Mouse (Mus musculus): ENCODE results near the gene Cep104.

Cep104 gene

DNA sequence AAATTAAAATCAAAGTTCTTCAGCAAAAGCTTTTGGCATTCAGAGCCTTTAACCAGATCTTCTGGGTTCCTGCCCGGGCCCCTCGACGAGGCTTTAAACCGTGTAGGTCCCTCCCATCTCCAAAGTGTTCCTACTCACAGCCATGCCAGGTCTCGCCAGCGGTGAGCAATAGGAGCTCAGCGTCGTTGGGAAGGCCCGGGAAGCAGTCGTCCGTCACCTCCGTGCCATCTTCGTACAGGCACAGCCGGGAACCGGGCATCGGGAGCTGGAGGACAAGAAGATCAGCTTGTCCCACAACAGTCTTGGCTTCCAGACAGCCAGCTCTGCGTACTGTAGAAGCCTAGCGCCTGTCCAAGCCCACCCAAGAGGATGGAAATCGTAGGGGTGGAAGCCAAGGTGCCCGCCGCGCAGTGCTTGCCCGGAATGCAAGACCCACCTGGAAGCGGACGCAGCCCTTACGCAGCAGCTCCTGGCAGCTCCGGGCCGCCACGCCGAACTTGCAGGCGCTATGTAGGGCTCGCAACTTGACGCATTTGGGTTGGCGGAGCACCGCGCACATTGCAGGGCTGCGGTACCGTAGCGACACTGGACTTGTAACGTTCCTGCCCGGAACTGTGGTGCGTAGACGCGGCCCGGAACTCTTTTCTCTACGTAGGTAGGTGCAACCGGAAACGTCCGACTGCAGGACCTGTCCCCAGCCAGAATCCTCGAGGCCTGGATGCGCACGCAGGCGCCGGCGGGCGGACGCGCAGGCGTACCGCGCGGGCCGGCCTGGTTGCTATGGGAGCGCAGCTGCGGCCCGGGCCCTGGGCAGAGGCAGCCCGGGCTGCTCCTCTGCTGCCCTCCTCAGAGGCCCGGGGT, at the start of gene Cep104, which contains the start of gene Dffb:
Gene Cep104 (plus strand): TSS at position 764 of the 861 bp plus-strand sequence.
Gene Dffb (minus strand): TSS at position 696 of the 861 bp plus-strand sequence.
- peak; percentile 88 to 90 for DNase-seq (ENCODE audit: low spot score in 2 of 2)

GRCm38 (mm10) chr4:153928772-153929299, 46.2 kb upstream of the Cep104 start:
- no peak for DNase-seq (ENCODE audit: low spot score in 2 of 2)

DNA sequence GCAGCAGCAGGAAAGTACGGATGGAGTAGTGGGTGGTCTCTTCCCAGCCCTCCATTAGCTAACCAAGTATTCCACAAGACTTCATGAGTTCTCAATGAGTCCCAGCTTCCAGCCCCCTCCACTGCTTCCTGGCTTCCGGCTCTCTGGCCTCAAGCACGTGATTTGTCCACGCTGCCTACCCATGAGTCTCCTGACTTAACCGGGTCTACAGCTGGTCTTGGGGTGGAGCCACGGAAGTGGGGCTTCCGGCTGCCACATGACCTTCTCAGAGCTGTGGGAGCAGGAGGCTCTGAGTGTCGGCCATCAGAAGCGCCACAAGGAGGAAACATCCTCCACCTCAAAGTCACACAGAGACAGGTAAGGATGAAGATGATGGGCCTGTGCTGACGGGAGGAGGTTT, 45.6 kb upstream of the Cep104 start:
- no peak for DNase-seq (ENCODE audit: low spot score in 2 of 2)

DNA sequence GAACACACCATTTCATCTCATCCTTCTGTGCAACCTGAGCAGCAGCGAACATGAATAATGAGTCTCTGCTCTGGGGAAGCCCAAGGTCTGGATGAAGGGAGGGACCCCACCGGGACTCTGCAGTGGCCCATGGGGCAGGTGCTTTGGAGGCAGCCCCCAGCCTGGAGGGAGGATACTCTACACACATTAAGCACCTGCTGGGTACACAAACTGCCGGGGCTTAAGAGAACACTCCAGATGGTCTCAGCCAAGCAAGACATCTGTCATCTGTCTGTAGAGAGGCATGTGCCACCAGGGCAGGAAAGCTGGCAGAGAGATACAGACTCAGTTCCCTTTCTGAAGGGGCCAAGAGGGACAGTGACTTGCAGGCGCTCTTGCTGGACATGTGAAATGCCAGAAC, 45.1 kb upstream of the Cep104 start:
- no peak for DNase-seq (ENCODE audit: low spot score in 2 of 2)

- no peak for DNase-seq (ENCODE audit: low spot score in 2 of 2)
These were observed 31.8 kb upstream of the Cep104 start for GRCm38 (mm10) chr4:153943243-153943642.

GRCm38 (mm10) chr4:153944261-153944660, 30.7 kb upstream of the Cep104 start:
- DNase-seq (ENCODE audit: low spot score in 2 of 2), result no peak

GRCm38 (mm10) chr4:153945741-153946140, 29.3 kb upstream of the Cep104 start:
- DNase-seq (ENCODE audit: low spot score in 2 of 2), result no peak

GRCm38 (mm10) chr4:153950372-153950771, 24.6 kb upstream of the Cep104 start:
- DNase-seq (ENCODE audit: low spot score in 2 of 2), result no peak

GRCm38 (mm10) chr4:153951150-153951549, 23.8 kb upstream of the Cep104 start:
- no peak for DNase-seq (ENCODE audit: low spot score in 2 of 2)

GRCm38 (mm10) chr4:153951692-153952091, 23.3 kb upstream of the Cep104 start:
- no peak for DNase-seq (ENCODE audit: low spot score in 2 of 2)

DNA sequence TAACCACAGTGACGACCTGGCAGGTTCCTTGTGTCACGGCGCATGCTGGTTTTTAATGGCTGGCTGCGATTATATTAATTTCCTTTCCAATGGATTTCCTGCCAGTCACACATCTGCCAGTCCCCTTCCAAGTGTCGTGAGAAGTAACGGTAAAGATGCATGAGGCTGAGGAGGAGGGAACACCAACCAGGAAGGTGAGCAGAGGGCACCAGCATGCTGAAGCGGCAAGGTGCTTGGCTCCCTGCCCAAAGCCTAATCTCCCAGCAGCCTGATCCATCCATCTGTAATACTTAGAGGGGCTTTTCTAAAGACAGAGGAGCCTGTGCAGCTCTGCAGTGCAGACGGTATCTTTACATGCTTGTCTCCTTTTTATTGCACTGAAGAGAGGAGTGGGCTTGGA, 19.3 kb upstream of the Cep104 start:
- no peak for DNase-seq (ENCODE audit: low spot score in 2 of 2)

GRCm38 (mm10) chr4:153956569-153957405, 18.2 kb upstream of the Cep104 start, which contains the start of gene A430005L14Rik:
Gene A430005L14Rik, plus strand, starts transcription at chr4:153957237.
- peak; percentile 89 to 92 for DNase-seq (ENCODE audit: low spot score in 2 of 2)

DNA sequence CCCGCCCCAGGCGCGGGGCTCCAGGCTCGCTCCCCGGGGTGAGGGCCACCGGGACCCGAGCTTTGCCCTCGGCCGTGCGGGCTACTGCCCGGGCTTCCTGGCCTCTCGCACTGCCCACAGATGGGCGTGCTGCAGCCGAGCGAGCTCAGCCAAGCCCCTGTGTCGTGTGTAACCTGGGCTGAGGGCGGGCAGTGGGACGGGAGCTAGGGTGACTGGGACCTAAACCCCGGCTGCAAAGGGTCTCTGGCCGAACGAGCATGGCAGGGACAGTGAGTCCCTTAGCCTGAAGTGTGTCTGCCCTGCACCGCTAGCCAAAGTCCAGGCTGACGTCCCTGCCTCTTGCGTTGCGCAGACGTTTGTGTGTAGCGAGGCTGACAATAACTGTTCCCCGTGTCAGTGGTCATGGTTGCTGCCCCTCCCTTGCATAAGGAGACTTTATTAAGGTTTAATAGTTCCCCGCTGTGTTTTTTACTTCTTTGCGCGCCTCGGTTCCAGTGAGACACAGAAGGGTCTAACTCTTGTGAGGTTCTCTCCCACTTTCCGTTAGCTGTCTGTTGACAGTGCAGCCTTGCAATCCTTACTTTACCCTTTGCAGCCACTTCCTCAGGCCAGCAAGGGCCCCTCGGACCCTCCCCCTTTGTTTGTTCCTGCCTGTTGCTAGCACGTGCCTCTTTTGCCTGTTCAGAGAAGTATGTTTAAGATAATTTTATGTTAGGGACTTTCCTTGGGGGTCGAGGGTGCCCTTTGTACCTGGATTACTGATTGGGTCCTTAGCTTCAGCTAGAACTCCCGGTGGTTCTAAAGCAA, 17.3 kb upstream of the Cep104 start:
- DNase-seq (ENCODE audit: low spot score in 2 of 2), result no peak

DNA sequence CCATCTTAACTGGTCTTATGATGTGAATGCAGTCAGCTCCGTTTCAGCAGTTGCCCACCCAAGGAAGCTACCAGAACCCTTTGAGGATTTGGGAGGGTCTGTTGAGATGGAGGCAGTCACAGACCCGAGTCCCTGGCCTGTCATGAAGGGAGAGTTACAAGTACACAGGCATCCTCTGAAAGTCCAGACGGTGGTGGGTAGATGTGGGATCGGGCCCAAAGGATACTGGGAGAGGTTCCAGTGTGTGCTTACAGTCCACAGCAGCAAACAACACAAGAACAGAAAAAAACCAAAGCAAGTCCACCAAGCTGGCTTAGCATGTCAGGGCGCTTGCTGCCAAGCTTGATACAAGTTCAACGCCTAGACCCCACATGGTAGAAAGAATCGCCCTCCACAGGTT, 12.4 kb upstream of the Cep104 start:
- no peak for DNase-seq (ENCODE audit: low spot score in 2 of 2)

- no peak for DNase-seq (ENCODE audit: low spot score in 2 of 2)
These were observed 8.3 kb upstream of the Cep104 start for GRCm38 (mm10) chr4:153966651-153967050.

GRCm38 (mm10) chr4:153967556-153967955, 7.4 kb upstream of the Cep104 start:
- no peak for DNase-seq (ENCODE audit: low spot score in 2 of 2)

- DNase-seq (ENCODE audit: low spot score in 2 of 2), result no peak
These were observed 6.9 kb upstream of the Cep104 start for GRCm38 (mm10) chr4:153968063-153968462.

DNA sequence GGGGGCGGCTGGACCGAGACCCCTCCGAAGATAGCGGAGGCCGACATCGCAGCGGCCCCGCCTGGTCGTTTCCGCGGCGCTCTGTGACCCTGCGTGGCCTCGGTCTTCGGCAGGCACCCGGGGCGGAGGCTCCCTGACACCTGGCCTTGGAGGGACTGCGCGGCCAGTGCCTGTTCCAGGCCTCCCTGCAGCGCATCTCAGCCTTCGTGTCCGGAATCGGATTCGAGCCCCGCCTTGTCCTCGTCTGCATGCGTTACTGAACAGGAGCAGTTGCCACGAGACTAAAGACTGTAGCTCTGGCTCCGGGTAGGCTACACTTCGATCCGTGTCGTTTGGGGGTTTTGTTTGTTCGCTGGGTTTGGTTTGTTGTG, 283 bp downstream of the Cep104 start:
- DNase-seq (ENCODE audit: low spot score in 2 of 2), result no peak

DNA sequence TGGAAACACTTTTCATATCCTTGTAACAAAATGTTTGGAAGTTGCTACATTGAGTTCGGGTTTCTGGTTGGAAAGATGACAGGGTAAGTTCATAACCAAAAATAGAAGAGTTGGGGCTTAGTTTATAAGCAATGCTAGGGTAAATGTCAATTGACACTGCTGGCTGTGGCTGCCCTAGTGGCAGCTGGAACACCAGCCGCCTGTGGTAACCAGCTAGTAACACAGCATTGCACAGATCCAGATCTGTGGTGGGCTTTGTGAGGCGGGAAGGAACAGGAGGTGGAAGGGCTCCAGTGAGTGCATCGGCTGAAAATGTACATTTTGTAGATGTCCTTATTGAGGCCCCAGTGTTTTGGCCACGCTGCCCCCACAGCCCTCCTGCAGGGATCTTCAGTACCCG, 774 bp downstream of the Cep104 start:
- no peak for DNase-seq (ENCODE audit: low spot score in 2 of 2)

DNA sequence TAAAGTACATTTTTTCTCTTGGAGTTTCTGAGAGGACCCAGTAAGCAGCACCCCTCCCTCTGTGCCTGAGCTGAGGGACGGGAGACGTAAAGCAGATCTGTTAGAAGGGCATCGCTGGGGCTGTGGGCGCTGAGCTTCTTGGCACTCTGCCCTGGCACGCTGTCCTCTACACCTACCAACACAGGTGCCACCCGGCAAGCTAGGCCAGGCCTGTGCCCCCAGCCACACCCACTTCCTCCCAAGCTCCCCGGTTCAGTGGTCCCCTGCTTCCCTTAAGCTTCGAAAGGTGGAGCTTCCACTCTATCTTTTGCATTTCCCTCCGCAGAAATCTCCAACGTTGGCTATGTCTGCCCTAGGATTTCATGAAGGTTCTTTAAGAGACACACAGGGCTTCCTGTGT, 4.2 kb downstream of the Cep104 start:
- no peak for DNase-seq (ENCODE audit: low spot score in 2 of 2)

DNA sequence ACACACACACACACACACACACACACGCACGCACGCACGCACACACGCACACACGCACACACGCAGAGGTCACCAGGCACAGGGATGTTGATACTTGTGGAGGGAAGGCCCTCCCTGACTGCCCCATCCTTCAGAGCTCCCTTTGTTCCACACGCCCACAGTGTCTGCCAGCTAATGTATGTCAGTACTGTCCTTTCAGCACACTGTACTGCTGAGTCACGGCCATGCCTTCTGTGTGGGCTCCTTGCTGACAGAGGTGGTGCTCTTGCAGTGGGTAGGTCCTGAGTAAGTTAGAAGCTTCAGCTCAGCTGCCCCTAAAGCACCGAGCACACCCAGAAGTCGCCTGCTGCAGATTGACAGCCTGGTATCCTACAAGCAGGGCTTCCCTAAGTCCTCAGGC, 5.5 kb downstream of the Cep104 start:
- no peak for DNase-seq (ENCODE audit: low spot score in 2 of 2)

DNA sequence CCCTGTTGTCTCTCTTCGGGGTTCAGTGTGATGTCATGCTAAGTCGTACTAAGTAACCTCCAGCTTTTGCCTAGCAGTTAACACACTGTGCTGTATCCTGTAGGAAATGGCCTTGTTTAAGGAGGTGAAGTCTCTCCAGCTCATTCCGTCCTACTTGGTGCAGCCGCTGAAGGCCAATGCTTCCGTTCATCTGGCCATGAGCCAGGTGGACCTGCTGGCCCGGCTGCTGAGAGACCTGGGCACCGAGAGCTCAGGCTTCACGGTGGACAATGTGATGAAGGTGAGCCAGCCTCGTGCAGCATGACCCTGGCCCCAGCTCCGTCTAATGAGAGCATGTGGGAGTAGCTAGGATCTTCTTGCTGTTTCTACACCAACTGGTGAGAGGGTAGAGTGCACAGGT, 17.7 kb downstream of the Cep104 start:
- no peak for DNase-seq (ENCODE audit: low spot score in 2 of 2)

Measured in natural killer cell, adult 2 months (primary cell).